Mouse (Mus musculus): ENCODE measurements around the gene Pik3ip1.

Pik3ip1 gene

GRCm38 (mm10) chr11:3329891-3330451 is at the start of gene Pik3ip1:
Pik3ip1 (plus strand) TSS chr11:3330401.
- no peak for DNase-seq (ENCODE audit: low spot score)

GRCm38 (mm10) chr11:3282887-3283286 is 47.3 kb upstream of the Pik3ip1 start:
- DNase-seq (ENCODE audit: low spot score): no peak

DNA sequence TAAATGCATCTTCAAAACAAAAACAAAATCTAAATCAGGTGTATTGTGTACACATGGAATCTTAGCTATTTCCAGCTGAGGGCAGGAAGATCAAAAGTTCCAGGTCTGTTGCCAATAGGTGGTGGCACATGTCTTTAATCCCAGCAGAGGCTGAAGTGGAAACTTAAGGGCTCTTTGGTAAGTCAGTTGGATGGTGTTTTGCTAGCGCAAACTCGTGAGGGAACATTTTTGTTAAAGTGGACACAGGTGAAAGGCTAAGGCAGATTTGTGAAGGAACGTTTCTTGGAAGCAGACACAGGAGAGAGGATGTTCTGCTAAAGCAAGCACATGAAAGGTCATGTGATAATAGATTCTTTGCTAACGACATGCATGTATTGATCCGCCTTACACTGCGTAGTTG is 46.6 kb upstream of the Pik3ip1 start:
- DNase-seq (ENCODE audit: low spot score): no peak

DNA sequence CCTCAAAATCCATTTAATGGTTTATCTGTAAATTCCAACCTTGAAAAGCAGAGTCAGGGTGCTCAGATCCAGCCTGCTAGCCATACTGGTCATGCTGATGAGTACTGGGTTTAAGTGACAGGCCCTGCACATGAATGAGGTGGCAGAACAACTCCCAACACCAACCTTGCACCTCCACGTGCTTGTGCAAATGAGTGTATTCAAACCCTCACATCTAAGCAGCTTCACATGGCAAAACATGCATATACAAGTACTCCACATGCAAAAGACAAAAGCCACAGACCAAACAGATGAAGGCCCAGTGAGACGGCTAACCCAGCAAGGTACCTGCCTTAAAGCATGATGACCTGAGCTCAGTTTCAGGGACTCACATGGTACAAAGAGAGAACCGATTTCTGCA is 44.3 kb upstream of the Pik3ip1 start:
- DNase-seq (ENCODE audit: low spot score): no peak

DNA sequence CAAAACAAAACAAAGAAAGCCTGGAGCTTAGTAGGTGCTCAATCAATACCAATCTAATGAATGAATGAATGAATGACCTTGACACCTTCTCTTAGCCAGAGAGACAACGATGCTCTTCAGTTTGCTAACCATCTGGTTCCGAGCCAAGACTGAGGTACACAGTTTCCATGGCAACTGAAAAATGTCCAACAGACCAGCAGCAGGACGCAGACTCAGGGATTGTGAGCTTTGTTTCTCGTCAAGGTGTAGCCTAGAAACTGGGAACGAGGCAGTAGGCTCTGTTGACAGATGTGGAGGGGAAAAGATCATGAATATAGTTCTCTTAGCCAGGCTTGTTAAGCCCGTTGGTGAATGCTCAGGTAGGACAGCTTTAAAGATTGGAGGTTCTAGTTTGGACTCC is 43.1 kb upstream of the Pik3ip1 start:
- DNase-seq (ENCODE audit: low spot score): peak; percentile 38

DNA sequence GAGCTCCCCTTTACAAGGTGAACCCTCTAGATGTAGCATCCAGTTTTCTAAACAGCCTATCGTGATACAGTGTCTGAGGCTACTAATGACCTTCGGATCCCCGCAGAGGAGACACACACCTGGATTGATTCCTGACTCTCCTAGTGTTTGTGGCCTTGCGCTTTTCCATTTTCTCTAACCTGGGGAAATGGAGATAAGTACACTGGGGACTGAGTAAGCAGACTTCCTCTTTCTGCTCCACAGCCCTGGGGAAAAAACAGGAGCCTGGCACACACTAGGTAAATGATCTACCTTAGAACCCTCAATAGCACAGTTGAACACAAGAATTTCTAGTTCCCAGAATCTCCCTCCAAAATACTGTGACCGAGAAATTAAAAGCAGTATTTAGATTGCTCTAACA is 42.3 kb upstream of the Pik3ip1 start:
- no peak for DNase-seq (ENCODE audit: low spot score)

DNA sequence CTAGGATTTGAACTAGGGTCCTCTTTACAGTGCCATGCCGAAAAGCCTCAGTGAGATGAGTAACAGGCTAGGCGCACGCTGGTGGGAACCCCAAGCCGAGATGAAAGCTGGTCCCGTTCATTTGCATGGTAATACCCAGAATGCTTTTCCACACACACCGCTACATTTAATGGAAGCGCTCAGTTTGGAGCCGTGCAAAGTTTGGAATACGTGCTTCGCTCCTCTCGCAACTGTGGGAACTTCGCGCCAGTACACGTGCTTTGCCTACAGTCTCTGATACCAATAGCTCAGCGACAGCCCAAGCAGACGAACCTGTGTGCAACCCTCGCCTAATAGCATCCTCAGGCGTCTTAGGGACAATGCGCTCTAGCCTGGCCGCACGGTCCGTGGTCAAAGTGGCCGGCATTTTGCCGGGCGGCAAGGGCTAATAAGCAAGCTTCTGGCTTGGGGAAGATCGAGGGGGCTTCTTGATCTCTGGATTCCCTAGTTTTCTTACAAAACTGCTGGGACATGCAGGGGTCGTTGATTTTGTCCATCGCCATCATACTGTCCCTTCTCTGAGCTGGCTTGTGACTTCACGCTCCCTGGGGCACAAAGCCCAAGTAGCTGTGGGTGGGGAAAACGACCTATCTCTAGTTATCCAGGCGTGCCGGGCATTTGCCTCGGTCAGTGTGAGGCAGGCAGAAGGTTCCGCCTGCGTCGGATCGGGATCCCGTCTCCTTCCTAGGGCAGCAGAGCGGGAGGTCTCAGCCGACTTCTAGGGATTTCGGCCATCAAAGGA is 41.5 kb upstream of the Pik3ip1 start, which contains the start of gene Patz1:
Gene Patz1, plus strand, starts transcription at position 354 of the 781 bp plus-strand sequence.
- peak; percentile 86 for DNase-seq (ENCODE audit: low spot score)

GRCm38 (mm10) chr11:3289302-3289802 is 40.8 kb upstream of the Pik3ip1 start:
- DNase-seq (ENCODE audit: low spot score): peak; percentile 93

GRCm38 (mm10) chr11:3289803-3290639 is 40.2 kb upstream of the Pik3ip1 start:
- peak; percentile 94 for DNase-seq (ENCODE audit: low spot score)

- DNase-seq (ENCODE audit: low spot score): peak; percentile 49
Observed at GRCm38 (mm10) chr11:3290640-3291310, 39.4 kb upstream of the Pik3ip1 start.

- peak; percentile 57 for DNase-seq (ENCODE audit: low spot score)
Observed at GRCm38 (mm10) chr11:3291311-3292061, 38.7 kb upstream of the Pik3ip1 start.

GRCm38 (mm10) chr11:3292062-3292421 is 38.2 kb upstream of the Pik3ip1 start:
- peak; percentile 88 for DNase-seq (ENCODE audit: low spot score)

GRCm38 (mm10) chr11:3292711-3293249 is 37.4 kb upstream of the Pik3ip1 start:
- DNase-seq (ENCODE audit: low spot score): peak; percentile 95

- DNase-seq (ENCODE audit: low spot score): no peak
Observed at GRCm38 (mm10) chr11:3293361-3293760, 36.8 kb upstream of the Pik3ip1 start.

DNA sequence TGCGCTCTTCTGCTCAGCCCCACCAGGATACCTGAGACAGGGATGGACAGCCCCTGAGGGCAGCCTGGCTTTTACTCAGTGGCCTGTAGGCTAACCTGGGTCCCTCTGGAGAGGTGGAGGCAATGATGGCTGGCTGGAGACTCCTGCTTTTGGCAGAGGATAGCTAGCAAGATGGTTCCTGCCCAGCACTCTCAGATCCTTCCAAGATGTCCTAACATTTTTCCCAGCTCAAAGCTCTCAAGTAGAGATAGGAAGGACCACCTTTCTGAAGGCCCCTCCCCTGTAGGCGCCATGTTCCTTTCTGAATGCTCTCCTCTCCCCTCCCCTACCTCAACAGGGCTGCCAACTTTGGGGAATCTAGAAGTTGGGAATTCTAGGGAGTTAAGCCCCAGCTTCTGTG is 35.6 kb upstream of the Pik3ip1 start:
- DNase-seq (ENCODE audit: low spot score): no peak

- DNase-seq (ENCODE audit: low spot score): no peak
Observed at GRCm38 (mm10) chr11:3296056-3296455, 34.1 kb upstream of the Pik3ip1 start.

- DNase-seq (ENCODE audit: low spot score): no peak
Observed at GRCm38 (mm10) chr11:3297871-3298812, 32.1 kb upstream of the Pik3ip1 start.

DNA sequence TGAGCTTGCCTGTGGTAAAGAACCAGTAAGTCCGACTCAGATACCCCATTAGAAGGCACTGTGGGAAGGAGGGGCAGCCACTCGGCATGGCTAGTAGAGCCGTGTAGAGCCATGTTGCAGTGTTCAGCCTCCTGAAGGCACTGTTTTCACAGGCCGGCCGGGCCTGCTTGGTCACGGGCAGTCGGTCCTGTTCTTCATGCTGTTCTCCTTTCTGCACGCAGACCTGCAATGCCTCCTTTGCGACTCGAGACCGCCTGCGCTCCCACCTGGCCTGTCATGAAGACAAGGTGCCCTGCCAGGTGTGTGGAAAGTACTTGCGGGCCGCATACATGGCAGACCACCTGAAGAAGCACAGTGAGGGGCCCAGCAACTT is 31.4 kb upstream of the Pik3ip1 start:
- DNase-seq (ENCODE audit: low spot score): no peak

- no peak for DNase-seq (ENCODE audit: low spot score)
Observed at GRCm38 (mm10) chr11:3301075-3301474, 29.1 kb upstream of the Pik3ip1 start.

DNA sequence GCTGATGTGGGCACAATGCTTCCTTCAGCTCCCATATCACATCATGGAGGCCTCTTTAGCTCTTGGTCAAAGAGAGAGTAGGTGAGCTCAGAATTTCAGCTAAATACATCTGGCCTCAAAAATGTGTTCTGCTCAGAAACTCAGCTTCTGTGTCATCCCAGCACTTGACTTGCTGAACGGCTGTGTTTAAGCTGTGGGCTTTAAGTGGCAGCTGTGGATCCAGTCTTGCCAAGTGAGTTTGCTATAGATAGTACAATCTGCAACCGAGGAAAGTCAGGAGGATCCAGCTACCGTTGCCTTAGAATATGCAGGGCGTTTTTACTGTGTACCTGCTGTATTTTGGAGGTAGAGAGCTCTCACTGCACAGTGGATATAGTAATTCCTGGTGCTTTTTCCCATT is 27.8 kb upstream of the Pik3ip1 start:
- no peak for DNase-seq (ENCODE audit: low spot score)
